Mouse (Mus musculus) intestine, embryonic 16.5 days (tissue): ENCODE data around the gene Foxe1. TPM values are rescaled to one million over a fixed set of nuclear protein-coding genes. Genes with fewer than 3 reads are reported as not detected.

Experiments used
- ATAC-seq: fragments of 200-750 bp; cut with Nextera tagmentation; 2 replicates; pipeline ENCODE4 v1.8.0; 2017; ENCODE audit warnings: moderate TSS enrichment, moderate library complexity
- H3K27ac ChIP-seq: fragments of 300-500 bp; sonication (generic); 2 replicates; pipeline ENCODE4 v1.5.1; 2014; ENCODE audit warnings: mild to moderate bottlenecking, low read length
- H3K27me3 ChIP-seq: fragments of 300-500 bp; sonication (generic); replicated peaks from 2 replicates; pipeline ENCODE4 v1.6.1; 2014; ENCODE audit warnings: low read length, control low read depth, mixed read lengths; ENCODE audit not compliant: control insufficient read depth, insufficient read depth
- H3K36me3 ChIP-seq: fragments of 300-500 bp; sonication (generic); 2 replicates; pipeline ENCODE4 v1.6.1; 2014; ENCODE audit warnings: low read length, control low read depth; ENCODE audit not compliant: control insufficient read depth, insufficient read depth
- H3K4me1 ChIP-seq: fragments of 300-500 bp; sonication (generic); 2 replicates; pipeline ENCODE4 v1.6.1; 2014; ENCODE audit warnings: low read length, control low read depth, mixed read lengths; ENCODE audit not compliant: control insufficient read depth, insufficient read depth
- H3K4me2 ChIP-seq: fragments of 300-500 bp; sonication (generic); 2 replicates; pipeline ENCODE4 v1.6.1; 2014; ENCODE audit warnings: low read depth, low read length, control low read depth
- H3K4me3 ChIP-seq: fragments of 300-500 bp; sonication (generic); 2 replicates; pipeline ENCODE4 v1.5.1; 2014; ENCODE audit warnings: mild to moderate bottlenecking, low read length
- H3K9ac ChIP-seq: fragments of 300-500 bp; sonication (generic); 2 replicates; pipeline ENCODE4 v1.6.1; 2014; ENCODE audit warnings: low read depth, low read length
- H3K9me3 ChIP-seq: fragments of 300-500 bp; sonication (generic); 2 replicates; pipeline ENCODE4 v1.6.1; 2016; ENCODE audit warnings: low read length, control low read depth; ENCODE audit not compliant: control insufficient read depth
- WGBS: fragments of 180-500 bp; shearing (Covaris S2); extraction: QIAGEN DNeasy Blood & Tissue Kit; methylation state at CpG from one replicate; pipeline ENCODE4 v1.1.7; 2014; 5-methylcytosine and 5-hydroxymethylcytosine counted together
- polyA plus RNA-seq: library from polyadenylated mRNA; unstranded; fragments of >200 nt; fragmentation: Nextera tagmentation; extraction: Ambion mirVana; gene quantifications from 2 replicates; pipeline ENCODE4 v1.2.1, GENCODE M21; 2015

Gene Foxe1
- polyA plus RNA-seq, 1 experiment from 2014 or later, result not detected

GRCm38 (mm10) chr4:46328906-46329305 lies 14.5 kb upstream of the Foxe1 start:
- H3K27me3 ChIP-seq, result peaks cover 4% of the 10 kb centered on the region; the same call in 1 of the 2 replicates
- no peak for ATAC-seq
- no peaks in the 10 kb centered on the region for H3K36me3 ChIP-seq
- H3K4me3 ChIP-seq, result no peak overlapping the region
- WGBS, result 58% methylated on average over 3 of the region's 3 CpGs
- H3K27ac ChIP-seq, result no peak overlapping the region
- H3K9me3 ChIP-seq, result no peaks in the 10 kb centered on the region
- H3K4me1 ChIP-seq, result no peaks in the 10 kb centered on the region
- no peak overlapping the region for H3K4me2 ChIP-seq
- H3K9ac ChIP-seq, result no peak overlapping the region

- H3K9me3 ChIP-seq, result no peaks in the 10 kb centered on the region
- no peaks in the 10 kb centered on the region for H3K4me1 ChIP-seq
- no peak overlapping the region for H3K4me2 ChIP-seq
- H3K36me3 ChIP-seq, result no peaks in the 10 kb centered on the region
- H3K27ac ChIP-seq, result no peak overlapping the region
- WGBS, result 15% methylated on average over 1 of the region's 1 CpGs
- ATAC-seq, result no peak; the same call in 1 of the 2 replicates
- H3K4me3 ChIP-seq, result no peak overlapping the region
- peaks cover 43% of the 10 kb centered on the region for H3K27me3 ChIP-seq
- no peak overlapping the region for H3K9ac ChIP-seq
These were observed 7.6 kb upstream of the Foxe1 start for GRCm38 (mm10) chr4:46335846-46336245.

- no peak overlapping the region for H3K4me2 ChIP-seq
- 4% methylated on average over 3 of the region's 3 CpGs for WGBS
- H3K9me3 ChIP-seq, result no peaks in the 10 kb centered on the region
- no peak overlapping the region for H3K4me3 ChIP-seq
- H3K9ac ChIP-seq, result no peak overlapping the region
- ATAC-seq, result no peak
- H3K27me3 ChIP-seq, result peaks cover 60% of the 10 kb centered on the region
- H3K36me3 ChIP-seq, result no peaks in the 10 kb centered on the region
- 0 out of 2 replicates have a peak, but pooled peaks cover 4% of the 10 kb centered on the region for H3K4me1 ChIP-seq
- no peak overlapping the region for H3K27ac ChIP-seq
These were observed 5.4 kb upstream of the Foxe1 start for GRCm38 (mm10) chr4:46337990-46338389.

GRCm38 (mm10) chr4:46339026-46339425 lies 4.4 kb upstream of the Foxe1 start:
- no peak for ATAC-seq
- 0 out of 2 replicates have a peak, but pooled peaks cover 7% of the 10 kb centered on the region for H3K4me1 ChIP-seq
- H3K9ac ChIP-seq, result no peak overlapping the region
- no peaks in the 10 kb centered on the region for H3K36me3 ChIP-seq
- H3K27ac ChIP-seq, result no peak overlapping the region
- H3K27me3 ChIP-seq, result peaks cover 70% of the 10 kb centered on the region
- H3K4me2 ChIP-seq, result no peak overlapping the region
- no peaks in the 10 kb centered on the region for H3K9me3 ChIP-seq
- WGBS, result 26% methylated on average over 10 of the region's 10 CpGs
- H3K4me3 ChIP-seq, result no peak overlapping the region

GRCm38 (mm10) chr4:46339584-46339983 lies 3.8 kb upstream of the Foxe1 start:
- H3K4me2 ChIP-seq, result no peak overlapping the region
- H3K9me3 ChIP-seq, result no peaks in the 10 kb centered on the region
- ATAC-seq, result no peak
- peaks cover 75% of the 10 kb centered on the region for H3K27me3 ChIP-seq
- no peak overlapping the region for H3K27ac ChIP-seq
- 1% methylated on average over 26 of the region's 26 CpGs for WGBS
- H3K4me1 ChIP-seq, result peaks cover 13% of the 10 kb centered on the region; the same call in 1 of the 2 replicates
- no peaks in the 10 kb centered on the region for H3K36me3 ChIP-seq
- H3K9ac ChIP-seq, result no peak overlapping the region
- H3K4me3 ChIP-seq, result no peak overlapping the region

- H3K4me1 ChIP-seq, result peaks cover 16% of the 10 kb centered on the region; the same call in 1 of the 2 replicates
- no peak overlapping the region for H3K4me3 ChIP-seq
- no peaks in the 10 kb centered on the region for H3K36me3 ChIP-seq
- no peak overlapping the region for H3K27ac ChIP-seq
- peaks cover 94% of the 10 kb centered on the region for H3K27me3 ChIP-seq
- H3K9ac ChIP-seq, result no peak overlapping the region
- 16% methylated on average over 22 of the region's 22 CpGs for whole genome bisulfite sequencing
- H3K4me2 ChIP-seq, result no peak overlapping the region
- H3K9me3 ChIP-seq, result no peaks in the 10 kb centered on the region
- ATAC-seq, result no peak
These were observed 1.4 kb upstream of the Foxe1 start for GRCm38 (mm10) chr4:46341831-46342680.

- 1% methylated on average over 28 of the region's 28 CpGs for WGBS
- Histone ChIP-seq H3K27me3 (peaks cover 96% of the 10 kb centered on the region), H3K9me3 (no peaks in the 10 kb centered on the region), H3K4me1 (peaks cover 16% of the 10 kb centered on the region; the same call in 1 of the 2 replicates), H3K9ac (no peak overlapping the region), H3K36me3 (no peaks in the 10 kb centered on the region), H3K4me2 (no peak overlapping the region), H3K4me3 (no peak overlapping the region), H3K27ac (no peak overlapping the region)
- no peak for ATAC-seq
These were observed 610 bp upstream of the Foxe1 start for GRCm38 (mm10) chr4:46342711-46343286.

- Histone ChIP-seq H3K27me3 (peaks cover 94% of the 10 kb centered on the region), H3K4me1 (peaks cover 16% of the 10 kb centered on the region; the same call in 1 of the 2 replicates), H3K9ac (no peak overlapping the region), H3K27ac (no peak overlapping the region), H3K36me3 (no peaks in the 10 kb centered on the region), H3K9me3 (no peaks in the 10 kb centered on the region), H3K4me3 (peak overlapping the region; percentile 47), H3K4me2 (peak overlapping the region; percentile 65)
- peak; percentile 26; the same call in 1 of the 2 replicates for ATAC-seq
- 1% methylated on average over 51 of the region's 51 CpGs for WGBS
These were observed 879 bp downstream of the Foxe1 start for GRCm38 (mm10) chr4:46344288-46344687.

GRCm38 (mm10) chr4:46345056-46345772 lies 1.8 kb downstream of the Foxe1 start:
- no peak overlapping the region for H3K9ac ChIP-seq
- ATAC-seq, result no peak
- 4% methylated on average over 61 of the region's 67 CpGs for WGBS

More at GRCm38 (mm10) chr4:46345056-46345772, 1.8 kb downstream of the Foxe1 start:
- Histone ChIP-seq H3K4me3 (peak overlapping the region; percentile 47), H3K27ac (no peak overlapping the region), H3K36me3 (no peaks in the 10 kb centered on the region), H3K4me2 (peak overlapping the region; percentile 65), H3K9me3 (no peaks in the 10 kb centered on the region), H3K4me1 (peaks cover 16% of the 10 kb centered on the region; the same call in 1 of the 2 replicates), H3K27me3 (peaks cover 96% of the 10 kb centered on the region)
